Mouse (Mus musculus) bone marrow macrophage, adult 2 months (primary cell): ENCODE results near the gene Raver2. TPM values are rescaled to one million over a fixed set of nuclear protein-coding genes. Genes with fewer than 3 reads are reported as not detected.

Experiments used
- H3K27ac ChIP-seq: 2 replicates; pipeline ENCODE4 v1.5.1; 2012; ENCODE audit warnings: low read depth, low read length; ENCODE audit not compliant: insufficient read depth
- H3K4me1 ChIP-seq: 2 replicates; pipeline ENCODE4 v1.6.1; 2012; ENCODE audit warnings: low read length; ENCODE audit not compliant: control insufficient read depth, insufficient read depth
- H3K4me3 ChIP-seq: 2 replicates; pipeline ENCODE4 v1.5.1; 2012; ENCODE audit warnings: mild to moderate bottlenecking, low read length, moderate library complexity; ENCODE audit not compliant: insufficient read depth
- CTCF ChIP-seq: IDR thresholded peaks from 2 replicates; pipeline ENCODE4 v1.5.1; 2012; ENCODE audit warnings: low read depth, mild to moderate bottlenecking, low read length, moderate library complexity
- POLR2A ChIP-seq: IDR thresholded peaks from 2 replicates; pipeline ENCODE4 v1.6.1; 2012; ENCODE audit warnings: mild to moderate bottlenecking, low read depth, low read length, borderline replicate concordance
- polyA plus RNA-seq: library from polyadenylated mRNA; stranded (reverse); fragments of >200 nt; gene quantifications from 2 replicates; pipeline ENCODE4 v1.2.4, GENCODE M21; 2012; ENCODE audit not compliant: missing spikeins, insufficient read depth, insufficient read length

The Raver2 gene
- polyA plus RNA-seq, 1 experiment, result not detected

DNA sequence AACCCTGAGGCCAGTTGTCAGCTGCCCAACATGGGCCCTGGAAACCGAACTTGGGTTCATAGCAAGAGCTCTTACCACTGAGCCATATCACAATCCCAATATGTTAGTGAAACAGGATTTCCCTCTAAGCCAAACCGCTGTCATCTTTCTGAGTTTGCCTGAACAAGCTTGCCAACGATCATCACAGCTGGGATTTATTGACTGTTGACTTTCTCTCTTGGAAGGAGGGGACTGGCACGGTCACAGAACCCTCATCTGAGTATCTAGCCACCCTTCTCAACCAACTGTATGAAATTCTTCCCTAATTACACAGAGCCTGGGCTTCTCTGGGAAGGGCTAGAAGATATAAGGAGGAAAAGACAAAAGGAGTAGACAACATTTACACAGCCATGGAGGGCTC, 22.2 kb upstream of the Raver2 start:
- H3K4me3 ChIP-seq, result no peak overlapping the region
- TF ChIP-seq CTCF (no peak), POLR2A (no peak)
- no peaks in the 10 kb centered on the region for H3K4me1 ChIP-seq
- H3K27ac ChIP-seq, result no peak overlapping the region

DNA sequence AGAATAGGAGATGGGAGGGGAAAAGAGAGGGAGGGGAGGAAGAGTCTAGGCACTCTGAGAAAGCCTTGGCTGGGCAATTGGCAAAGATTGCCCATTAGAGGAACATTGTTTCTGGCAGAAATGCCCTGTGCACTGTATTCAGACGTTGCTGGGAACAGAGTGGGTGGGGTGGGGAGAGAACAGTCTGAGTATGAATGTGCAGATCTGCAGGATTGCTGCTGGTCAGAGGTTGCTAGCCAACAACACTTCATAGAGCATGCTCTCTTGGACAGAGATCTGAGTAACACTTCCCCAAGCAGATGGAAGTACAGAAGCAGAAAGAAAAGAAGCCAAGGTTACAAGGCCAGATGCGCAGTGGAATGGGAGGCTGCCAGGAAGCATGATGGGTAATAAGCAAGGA, 6.6 kb upstream of the Raver2 start:
- TF ChIP-seq POLR2A (no peak), CTCF (no peak)
- Histone ChIP-seq H3K27ac (no peak overlapping the region), H3K4me1 (no peaks in the 10 kb centered on the region), H3K4me3 (no peak overlapping the region)

DNA sequence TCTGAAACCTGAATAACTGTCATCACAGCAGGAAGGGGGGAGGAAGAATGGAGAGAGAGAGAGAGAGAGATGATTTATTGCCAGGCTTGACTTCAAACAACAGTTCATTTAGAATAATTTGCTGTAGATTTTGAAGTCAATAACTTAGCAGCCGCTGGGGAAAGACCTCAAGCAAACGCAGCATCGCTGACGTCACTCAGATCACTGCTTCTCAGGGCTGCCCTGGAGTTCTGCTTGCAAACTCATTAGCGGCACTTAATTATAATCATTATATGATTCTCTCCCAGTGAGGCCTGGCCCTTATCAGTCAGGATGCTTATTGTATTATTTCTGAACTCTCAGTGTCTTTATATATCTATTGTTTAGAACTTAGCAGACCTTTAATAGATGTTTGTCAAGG, 2.4 kb upstream of the Raver2 start:
- Histone ChIP-seq H3K4me1 (no peaks in the 10 kb centered on the region), H3K27ac (no peak overlapping the region), H3K4me3 (no peak overlapping the region)
- TF ChIP-seq CTCF (no peak), POLR2A (no peak)

DNA sequence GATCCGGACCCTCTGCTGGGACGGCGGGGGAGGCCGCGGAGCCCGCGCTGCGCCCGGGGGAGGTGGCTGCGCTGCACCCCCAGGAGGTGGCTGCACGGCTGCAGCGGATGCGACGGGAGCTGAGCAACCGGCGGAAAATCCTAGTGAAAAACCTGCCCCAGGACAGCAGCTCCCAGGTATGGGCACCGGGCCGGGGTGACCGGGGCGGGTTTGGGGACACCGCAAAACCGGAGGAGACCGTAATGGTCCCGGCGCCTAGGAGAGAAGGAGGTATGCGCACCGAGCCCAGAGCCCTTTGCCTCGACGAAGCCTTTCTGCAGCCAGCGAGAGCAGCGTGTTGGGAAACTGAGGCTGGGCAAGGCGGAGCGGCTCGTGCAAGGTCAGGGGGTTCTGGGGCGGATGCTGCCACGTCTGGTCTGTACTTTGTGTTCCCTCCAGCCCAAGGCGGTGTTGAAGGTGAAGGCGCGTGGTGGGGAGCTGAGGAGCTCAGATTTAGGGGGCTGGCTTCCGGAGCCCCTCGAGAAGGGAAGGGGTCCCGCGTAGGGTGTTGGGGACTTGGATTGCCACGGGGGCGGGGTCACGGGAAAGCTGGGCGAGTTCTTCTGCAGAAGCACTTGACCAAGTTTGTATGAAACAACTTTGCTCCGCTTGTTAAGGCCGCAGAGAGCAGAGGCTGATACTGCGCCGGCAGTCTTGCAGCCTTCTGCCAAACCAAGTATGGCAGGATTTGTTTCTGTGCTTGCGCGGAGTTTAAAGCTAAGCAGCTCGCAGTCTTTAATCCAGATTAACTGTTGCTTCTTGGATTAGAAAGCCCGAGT, 580 bp downstream of the Raver2 start:
- Histone ChIP-seq H3K27ac (no peak overlapping the region), H3K4me1 (no peaks in the 10 kb centered on the region), H3K4me3 (no peak overlapping the region; the same call in 1 of the 2 replicates)
- no peak for TF ChIP-seq CTCF
- no peak for TF ChIP-seq POLR2A

DNA sequence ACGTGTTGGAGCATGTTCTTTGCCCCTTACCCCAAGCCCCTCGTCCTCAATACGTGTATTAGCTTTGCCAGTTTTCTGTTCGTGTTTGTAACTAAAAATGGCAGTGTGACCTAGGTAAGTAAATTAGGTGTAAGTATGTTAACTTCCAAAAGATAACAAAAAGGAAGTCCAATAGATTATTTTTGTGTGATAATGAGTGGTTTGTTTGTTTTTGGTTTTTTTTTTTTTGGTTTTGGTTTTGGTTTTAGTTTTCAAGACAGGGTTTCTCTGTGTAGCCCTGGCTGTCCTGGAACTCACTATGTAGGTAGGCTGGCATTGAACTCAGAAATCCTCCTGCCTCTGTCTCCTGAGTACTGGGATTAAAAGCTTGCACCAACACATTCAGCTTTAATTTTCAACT, 2.8 kb downstream of the Raver2 start:
- TF ChIP-seq CTCF, result no peak
- TF ChIP-seq POLR2A, result no peak
- no peak overlapping the region for H3K27ac ChIP-seq
- H3K4me1 ChIP-seq, result no peaks in the 10 kb centered on the region
- H3K4me3 ChIP-seq, result no peak overlapping the region

DNA sequence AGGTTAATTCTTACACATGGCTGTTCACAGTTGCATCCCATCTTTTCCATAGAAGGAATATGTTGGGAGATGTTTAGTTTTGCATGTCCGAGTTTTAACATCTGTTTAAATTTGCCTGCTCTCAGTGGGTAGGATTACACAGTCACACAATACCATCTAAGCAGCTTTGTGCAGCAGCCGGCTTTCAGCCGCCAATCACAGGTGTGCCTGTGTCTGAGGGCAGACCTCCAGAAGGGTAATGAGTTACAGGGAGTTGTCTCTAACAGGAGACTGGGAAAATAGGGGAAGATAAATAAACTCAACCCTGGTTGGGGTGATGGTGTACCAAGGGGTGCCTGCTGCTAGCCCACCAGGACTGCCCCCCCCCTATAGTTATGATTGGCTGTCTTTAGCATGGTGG, 7.6 kb downstream of the Raver2 start:
- Histone ChIP-seq H3K27ac (no peak overlapping the region), H3K4me1 (no peaks in the 10 kb centered on the region), H3K4me3 (no peak overlapping the region)
- TF ChIP-seq POLR2A (no peak), CTCF (no peak)

DNA sequence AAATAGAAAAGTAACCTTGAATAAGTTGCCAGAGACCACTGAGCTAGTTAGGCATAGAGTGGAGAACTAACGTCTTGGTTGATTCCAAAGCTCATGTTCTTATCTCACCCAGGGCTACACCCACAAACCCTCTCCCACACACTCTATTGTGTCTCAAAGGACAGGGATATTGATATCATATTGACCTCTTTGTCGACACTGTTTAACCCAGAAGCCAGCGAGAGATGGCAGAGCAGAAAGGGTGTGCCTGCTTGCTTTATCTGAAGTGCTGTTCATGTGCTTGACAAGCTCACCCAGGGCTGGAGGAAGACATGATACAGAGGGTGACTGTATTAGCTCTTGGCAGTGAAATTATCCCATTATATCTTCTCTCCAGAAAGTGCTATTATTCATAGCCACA, 11.2 kb downstream of the Raver2 start:
- H3K4me3 ChIP-seq, result no peak overlapping the region
- TF ChIP-seq POLR2A (no peak), CTCF (no peak)
- no peaks in the 10 kb centered on the region for H3K4me1 ChIP-seq
- no peak overlapping the region for H3K27ac ChIP-seq

DNA sequence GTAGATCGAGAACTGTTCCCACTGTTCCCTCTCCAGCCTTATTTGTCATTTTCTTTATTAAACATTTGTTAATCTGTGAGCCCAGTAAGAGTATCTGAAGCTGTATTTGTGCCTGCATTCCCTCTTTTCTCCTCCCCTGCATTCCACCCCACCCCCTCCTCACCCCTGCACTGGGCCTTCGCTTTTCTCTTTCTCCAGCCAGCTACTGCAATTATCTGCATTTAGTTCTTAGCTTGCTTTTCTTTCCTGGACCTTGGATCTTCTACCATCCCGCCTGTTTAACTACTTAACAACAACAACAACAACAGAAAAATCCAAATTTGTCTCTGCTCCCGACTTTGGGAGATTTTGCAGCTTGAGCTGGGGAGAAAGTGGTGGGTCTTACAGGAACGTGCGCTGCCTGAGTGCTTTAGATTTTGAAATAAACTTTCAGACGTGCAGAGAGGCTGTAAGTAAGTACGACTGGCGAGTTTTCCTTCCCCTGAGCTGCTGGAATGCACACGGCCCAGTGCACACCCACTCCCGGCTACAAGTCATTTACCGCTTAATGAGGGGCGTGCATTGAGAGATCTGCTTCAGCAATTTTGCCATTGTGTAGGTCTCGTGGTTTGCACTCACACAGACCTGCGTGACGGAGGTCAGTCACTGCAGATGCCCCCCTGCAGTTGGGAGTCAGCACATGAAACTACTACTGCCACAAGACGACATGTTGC, 13.5 kb downstream of the Raver2 start:
- H3K4me1 ChIP-seq, result no peaks in the 10 kb centered on the region
- TF ChIP-seq CTCF (no peak), POLR2A (no peak)
- H3K4me3 ChIP-seq, result no peak overlapping the region
- no peak overlapping the region for H3K27ac ChIP-seq

DNA sequence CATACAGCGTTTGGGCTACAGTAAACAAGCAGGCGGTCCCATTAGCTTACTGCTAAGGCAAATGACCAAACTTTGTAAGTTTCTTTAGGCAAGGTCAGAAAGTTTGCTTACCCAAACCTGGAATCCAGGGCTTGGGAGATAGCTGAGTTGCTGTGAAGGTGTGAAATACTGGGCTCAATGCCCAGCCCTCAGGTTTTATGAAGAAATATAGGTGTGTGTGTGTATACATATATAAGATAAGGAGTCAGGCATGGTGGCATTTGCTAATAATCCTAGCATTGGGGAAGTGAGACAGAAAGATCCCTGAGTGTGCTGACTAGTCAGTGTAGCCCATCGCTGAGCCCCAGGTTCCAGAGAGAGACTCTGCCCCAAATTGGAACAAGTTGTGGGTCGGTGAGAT, 16.1 kb downstream of the Raver2 start:
- Histone ChIP-seq H3K4me3 (no peak overlapping the region), H3K27ac (no peak overlapping the region), H3K4me1 (no peaks in the 10 kb centered on the region)
- TF ChIP-seq POLR2A (no peak), CTCF (no peak)

DNA sequence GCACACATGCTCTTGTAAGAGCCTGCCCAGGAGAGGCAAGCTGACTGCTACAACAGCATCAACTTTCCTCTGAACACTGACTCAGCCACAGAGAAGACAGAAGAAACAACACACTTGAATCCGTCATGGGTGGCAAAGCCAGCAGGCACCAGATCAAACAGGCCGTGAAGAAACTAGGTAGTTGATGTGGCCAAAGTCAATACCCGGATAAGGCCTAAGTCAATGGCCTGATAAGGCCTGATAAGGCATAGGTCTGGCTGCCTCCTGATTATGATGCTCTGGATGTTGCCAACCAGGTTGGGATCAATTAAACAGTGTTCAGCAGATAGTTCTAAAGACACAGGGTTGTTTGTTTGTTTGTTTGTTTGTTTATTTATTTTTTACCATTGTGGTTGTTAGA, 17.3 kb downstream of the Raver2 start:
- no peak overlapping the region for H3K27ac ChIP-seq
- H3K4me3 ChIP-seq, result no peak overlapping the region
- TF ChIP-seq POLR2A (no peak), CTCF (no peak)
- no peaks in the 10 kb centered on the region for H3K4me1 ChIP-seq
